32 mouse cellular contexts compared by ENCODE assay signal in genomic region chr1:153291416-153291815, GRCm38 (mm10). TPM values are rescaled to one million over a fixed set of nuclear protein-coding genes. Genes with fewer than 3 reads are reported as not detected.
DNase-seq lines count a peak whose midpoint lies in the region; ATAC-seq and TF ChIP-seq lines count a peak whose summit lies in the region.
"Had no signal": no experiment of that assay in that cellular context is flagged by ENCODE, and none has a peak within 500 bp of the region (broad histone marks: within the 10 kb centered on the region; RNA-seq: fewer than 3 reads in every experiment).

No protein-coding gene starts in this region.

- H3K4me1 ChIP-seq in heart, embryonic 10.5 days, result peaks cover 70% of the 10 kb centered on the region
- peaks cover 54% of the 10 kb centered on the region for H3K4me1 ChIP-seq in heart, embryonic 15.5 days (replicated peaks)
- peaks cover 14% of the 10 kb centered on the region for H3K4me1 ChIP-seq in embryonic fibroblast, embryonic 13.5 days (ENCODE audit: control insufficient read depth, insufficient read depth, low read length)

- DNase-seq in embryo, embryonic 10 days (ENCODE audit: low spot score), result peak; percentile 33
- DNase-seq in embryo, embryonic 9.5 days (ENCODE audit: extremely low spot score), result no peak
- DNase-seq in heart, embryonic 10.5 days (ENCODE audit: low spot score), result no peak
- no peak for DNase-seq in heart, adult 11 months
- no peak for DNase-seq in heart, adult 9 months (ENCODE audit: low spot score in 2 of 2)
- no peak for DNase-seq in kidney, postnatal 4 days
- DNase-seq: adrenal gland, postnatal 10 days; cerebellum, adult 8-10 months; cerebellum, postnatal 25 days; gastrocnemius, postnatal 10 days; kidney, adult 8-10 months; kidney, postnatal 25 days; lung, embryonic 14.5 days; lung, postnatal 14 days; spleen, adult 18-20 months; thymus, postnatal 25 days had no signal

- 72% methylated on average over 4 of the region's 4 CpGs for WGBS in heart, embryonic 10.5 days
- 52% methylated on average over 4 of the region's 4 CpGs for WGBS in heart, embryonic 15.5 days

- H3K27me3 ChIP-seq in heart, embryonic 10.5 days (ENCODE audit: insufficient read depth, poor library complexity, severe bottlenecking), result no peaks in the 10 kb centered on the region
- H3K27me3 ChIP-seq in heart, embryonic 15.5 days, result no peaks in the 10 kb centered on the region
- H3K27me3 ChIP-seq: embryonic facial prominence, embryonic 12.5 days; forebrain, embryonic 15.5 days; hindbrain, embryonic 12.5 days; limb, embryonic 12.5 days; liver, embryonic 15.5 days; midbrain, embryonic 15.5 days; Patski had no signal

- no peak overlapping the region for H3K4me3 ChIP-seq in heart, embryonic 10.5 days
- H3K4me3 ChIP-seq in heart, embryonic 15.5 days, result no peak overlapping the region
- no peak overlapping the region for H3K4me3 ChIP-seq in embryonic fibroblast, embryonic 13.5 days (ENCODE audit: insufficient read depth, low read length)
- H3K4me3 ChIP-seq: embryonic facial prominence, embryonic 12.5 days; forebrain, embryonic 10.5 days; forebrain, embryonic 15.5 days; hindbrain, embryonic 12.5 days; layer of hippocampus, adult 2 months; left cerebral cortex, adult 2 months; limb, embryonic 12.5 days; liver, embryonic 15.5 days; midbrain, embryonic 10.5 days; midbrain, embryonic 15.5 days had no signal

- peak overlapping the region; percentile 22; the same call in 1 of the 2 replicates for H3K4me2 ChIP-seq in heart, embryonic 15.5 days
- H3K4me2 ChIP-seq: embryonic facial prominence, embryonic 12.5 days; forebrain, embryonic 15.5 days; hindbrain, embryonic 12.5 days; limb, embryonic 12.5 days; liver, embryonic 15.5 days; lung, embryonic 14.5 days; midbrain, embryonic 15.5 days had no signal

- H3K9me3 ChIP-seq in heart, embryonic 10.5 days, result no peaks in the 10 kb centered on the region
- no peaks in the 10 kb centered on the region for H3K9me3 ChIP-seq in heart, embryonic 15.5 days (replicated peaks)
- H3K9me3 ChIP-seq: embryonic facial prominence, embryonic 12.5 days; forebrain, embryonic 10.5 days; forebrain, embryonic 15.5 days; G1E; hindbrain, embryonic 12.5 days; limb, embryonic 12.5 days; liver, embryonic 15.5 days; midbrain, embryonic 10.5 days; midbrain, embryonic 15.5 days had no signal

- TF ChIP-seq CTCF in embryonic fibroblast, embryonic 13.5 days (IDR thresholded peaks at IDR 0.05; ENCODE audit: borderline replicate concordance, insufficient read depth, low read length), result no peak

- no peak overlapping the region for H3K9ac ChIP-seq in heart, embryonic 15.5 days
- H3K9ac ChIP-seq: embryonic facial prominence, embryonic 12.5 days; forebrain, embryonic 15.5 days; hindbrain, embryonic 12.5 days; limb, embryonic 12.5 days; liver, embryonic 15.5 days; lung, embryonic 14.5 days; midbrain, embryonic 15.5 days had no signal

- no peak for ATAC-seq in heart, embryonic 15.5 days (replicated peaks; ENCODE audit: insufficient number of reproducible peaks, insufficient read depth, low FRiP score, low read depth)
- ATAC-seq: forebrain, embryonic 15.5 days; hindbrain, postnatal 0 days; intestine, embryonic 16.5 days; midbrain, embryonic 15.5 days had no signal

- peak overlapping the region; percentile 42; the same call in 1 of the 2 replicates for H3K27ac ChIP-seq in heart, embryonic 10.5 days
- peak overlapping the region; percentile 77 for H3K27ac ChIP-seq in heart, embryonic 15.5 days
- H3K27ac ChIP-seq in embryonic fibroblast, embryonic 13.5 days (ENCODE audit: insufficient read depth, low read length), result peak overlapping the region; percentile 37
- H3K27ac ChIP-seq: embryonic facial prominence, embryonic 12.5 days; forebrain, embryonic 10.5 days; forebrain, embryonic 15.5 days; hindbrain, embryonic 12.5 days; hindbrain, postnatal 0 days; layer of hippocampus, adult 2 months; left cerebral cortex, adult 2 months; limb, embryonic 12.5 days; liver, embryonic 15.5 days; midbrain, embryonic 10.5 days; midbrain, embryonic 15.5 days had no signal

- TF ChIP-seq POLR2A in embryonic fibroblast, embryonic 13.5 days (IDR thresholded peaks at IDR 0.05; ENCODE audit: low read depth, low read length), result no peak

- H3K36me3 ChIP-seq in heart, embryonic 10.5 days, result 0 out of 2 replicates have a peak, but pooled peaks cover 4% of the 10 kb centered on the region
- H3K36me3 ChIP-seq in heart, embryonic 15.5 days, result no peaks in the 10 kb centered on the region
- H3K36me3 ChIP-seq: embryonic facial prominence, embryonic 12.5 days; forebrain, embryonic 10.5 days; forebrain, embryonic 15.5 days; hindbrain, embryonic 12.5 days; liver, embryonic 15.5 days; midbrain, embryonic 10.5 days; midbrain, embryonic 15.5 days had no signal

RNA-seq across cellular contexts. Expression of gene Lamc1, which starts 41.2 kb away (rescaled TPM):
- polyA plus RNA-seq in heart, embryonic 10.5 days (2016; fragmentation: Nextera tagmentation; extraction: Ambion mirVana), result 62.6 and 85.3 TPM in 2 replicates
- 74.3 and 85.4 TPM in 2 replicates for polyA plus RNA-seq in heart, embryonic 15.5 days (2015; fragmentation: Nextera tagmentation; extraction: Ambion mirVana)
- polyA plus RNA-seq in embryonic fibroblast, embryonic 13.5 days (2011; ENCODE audit: insufficient read length, low read depth, missing spikeins), result 164 and 190 TPM in 2 replicates
